Mouse (Mus musculus): Measurements from ENCODE around the gene Ms4a3. TPM values are rescaled to one million over a fixed set of nuclear protein-coding genes. Genes with fewer than 3 reads are reported as not detected.

Ms4a3 gene
- polyA plus RNA-seq (2017; shearing (Covaris generic)): not detected

DNA sequence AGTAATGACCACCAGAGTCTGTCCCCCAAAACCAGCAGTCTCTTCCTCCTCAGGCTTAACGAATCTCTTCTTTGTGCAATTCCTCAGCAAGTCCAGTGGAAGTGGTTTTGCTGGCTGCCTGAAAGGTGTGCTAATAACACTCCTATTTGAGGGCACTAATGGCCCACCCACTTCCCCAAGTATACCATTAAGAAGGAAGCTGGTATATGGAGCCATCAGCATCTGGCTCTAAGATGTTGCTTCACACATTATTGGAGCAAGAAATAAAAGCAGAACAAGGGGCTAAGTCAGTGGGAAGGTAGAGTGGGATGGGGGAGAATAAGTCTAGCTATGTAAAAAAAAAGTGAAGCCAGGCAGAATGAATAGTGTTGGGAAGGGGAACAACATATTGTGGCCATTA is at the start of gene Ms4a3:
TSS of gene Ms4a3 (minus strand) at position 120 of the 400 bp plus-strand sequence.

DNA sequence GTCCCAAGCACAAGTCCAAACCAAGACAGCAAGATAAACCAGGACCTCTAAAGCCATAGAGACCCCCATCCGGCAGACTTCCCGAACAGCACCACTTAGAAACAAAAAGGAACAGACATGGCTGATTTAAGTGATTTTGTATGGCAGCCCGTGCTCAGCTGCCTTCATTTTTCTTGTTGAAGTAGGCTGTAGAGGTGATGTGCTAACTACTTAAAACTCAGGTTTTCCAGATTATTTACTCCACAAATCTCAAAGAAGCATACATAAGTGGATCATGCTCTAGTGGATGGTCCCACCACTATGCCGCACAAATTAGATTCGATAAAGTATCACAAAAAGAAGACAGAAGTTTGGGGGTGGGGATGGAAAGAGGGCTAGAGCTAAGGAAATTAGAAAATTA is 19.8 kb upstream of the Ms4a3 start, which contains the start of gene Oosp2:
TSS of gene Oosp2 (minus strand) at position 101 of the 400 bp plus-strand sequence.

DNA sequence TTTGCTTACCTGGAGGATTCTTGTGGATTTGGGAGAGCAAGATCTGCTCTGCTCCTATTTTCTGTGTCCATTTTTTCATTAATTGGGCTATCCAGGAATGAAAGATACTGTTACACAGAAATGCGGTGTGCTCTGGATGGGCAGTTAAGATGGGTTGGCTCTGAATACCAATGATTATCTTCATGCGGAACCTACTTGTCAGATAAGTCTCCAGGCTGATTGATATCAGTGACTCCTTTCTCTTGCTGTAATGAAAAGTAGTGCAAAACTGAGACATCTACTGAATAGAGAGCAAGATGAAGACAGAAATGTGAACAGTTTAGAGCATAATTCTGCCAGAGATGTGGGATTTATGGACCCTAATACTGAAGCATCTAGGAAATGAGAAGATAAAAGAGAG is 17.1 kb downstream of the Ms4a3 start, which contains the start of gene Ms4a2:
TSS of gene Ms4a2 (minus strand) at position 169 of the 400 bp plus-strand sequence.

DNA sequence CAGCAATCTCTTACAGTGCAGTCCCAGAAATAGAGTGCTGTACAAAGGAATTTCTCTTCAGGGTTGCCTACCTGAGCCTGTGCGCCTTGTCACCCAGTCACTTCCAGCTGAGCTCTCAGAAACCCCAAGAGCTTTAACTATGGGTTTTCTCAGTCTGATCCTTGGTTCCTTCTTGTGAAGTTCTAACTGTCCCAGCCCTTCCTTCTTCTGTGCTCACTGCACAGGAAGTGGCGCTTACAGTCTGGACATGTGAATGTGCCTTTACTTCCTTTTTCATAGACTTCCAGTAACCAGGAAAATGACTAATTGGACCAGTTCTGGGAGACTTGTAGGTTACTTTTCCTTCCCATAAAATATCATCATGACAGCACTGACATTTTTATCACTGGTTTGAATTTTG is 36.0 kb downstream of the Ms4a3 start, which contains the start of gene Ms4a6d:
TSS of gene Ms4a6d (minus strand) at position 247 of the 400 bp plus-strand sequence.

Other genes with a start within 250 kb of the Ms4a3 start
- 100 TPM for gene Ms4a4c, start 236.1 kb downstream of the Ms4a3 start, polyA plus RNA-seq (2017; shearing (Covaris generic))
- 3,877 TPM for gene Ms4a4b, start 197.3 kb downstream of the Ms4a3 start, polyA plus RNA-seq (2017; shearing (Covaris generic))
- gene Ms4a6c, start 171.5 kb downstream of the Ms4a3 start, polyA plus RNA-seq (2017; shearing (Covaris generic)): 18.1 TPM
- 394 TPM for gene Gm8369, start 154.9 kb downstream of the Ms4a3 start, polyA plus RNA-seq (2017; shearing (Covaris generic))
- 1,105 TPM for gene Ms4a6b, start 124.3 kb downstream of the Ms4a3 start, polyA plus RNA-seq (2017; shearing (Covaris generic))
- 3.6 TPM for gene Ms4a4d, start 104.0 kb downstream of the Ms4a3 start, polyA plus RNA-seq (2017; shearing (Covaris generic))
- gene Ms4a6d, start 36.0 kb downstream of the Ms4a3 start, polyA plus RNA-seq (2017; shearing (Covaris generic)): 11.4 TPM
- gene Ms4a2, start 17.1 kb downstream of the Ms4a3 start, polyA plus RNA-seq (2017; shearing (Covaris generic)): 0.11 TPM
- gene Oosp2, start 19.7 kb upstream of the Ms4a3 start, polyA plus RNA-seq (2017; shearing (Covaris generic)): not detected
- gene Oosp1, start 50.3 kb upstream of the Ms4a3 start, polyA plus RNA-seq (2017; shearing (Covaris generic)): 0.53 TPM
- gene Oosp3, start 56.2 kb upstream of the Ms4a3 start, polyA plus RNA-seq (2017; shearing (Covaris generic)): not detected
- not detected for gene Gif, start 106.7 kb upstream of the Ms4a3 start, polyA plus RNA-seq (2017; shearing (Covaris generic))
- 50.3 TPM for gene Mrpl16, start 129.5 kb upstream of the Ms4a3 start, polyA plus RNA-seq (2017; shearing (Covaris generic))
- 2.5 TPM for gene Stx3, start 178.6 kb upstream of the Ms4a3 start, polyA plus RNA-seq (2017; shearing (Covaris generic))
- not detected for gene Olfr1417, start 198.4 kb upstream of the Ms4a3 start, polyA plus RNA-seq (2017; shearing (Covaris generic))
- not detected for gene Olfr1418, start 220.2 kb upstream of the Ms4a3 start, polyA plus RNA-seq (2017; shearing (Covaris generic))
- gene Olfr1419, start 234.3 kb upstream of the Ms4a3 start, polyA plus RNA-seq (2017; shearing (Covaris generic)): not detected
- gene Olfr1420, start 245.7 kb upstream of the Ms4a3 start, polyA plus RNA-seq (2017; shearing (Covaris generic)): not detected

All from CD4-positive, CD25-positive, alpha-beta regulatory T cell, adult 9 weeks (primary cell).